Mouse (Mus musculus) layer of hippocampus, adult 8-10 months (tissue): ENCODE measurements at regions not wholly inside any gene's neighbourhood (a gene's known extent, or its start where the extent isn't known, plus 50 kb on each side); places are given as distances from the start of the nearest gene placed in this dataset.
A peak's percentile ranks its signal among the peaks of the same experiment; 100 is the strongest.
"Not testable (repeated sequence)": the region's sequence is repeated elsewhere in the genome, so short reads cannot be mapped to it uniquely, and the experiment has no call there.

Experiments
- DNase-seq, 2 experiments: peaks; one replicate each; pipeline ENCODE4 v3.0.0; 2022; ENCODE audit warnings: low spot score in 2 of 2

- DNase-seq = no peak
Measured at GRCm38 (mm10) chr4:153164810-153165209, 317.8 kb downstream of the Ajap1 start.

GRCm38 (mm10) chr4:153160115-153160514 lies 322.5 kb downstream of the Ajap1 start:
- DNase-seq = no peak

- no peak for DNase-seq
Measured at GRCm38 (mm10) chr4:153157572-153157971, 325.0 kb downstream of the Ajap1 start.

GRCm38 (mm10) chr4:153152923-153153322 lies 329.7 kb downstream of the Ajap1 start:
- DNase-seq = not testable (repeated sequence)

- no peak for DNase-seq
Measured at GRCm38 (mm10) chr4:153133147-153133546, 349.5 kb downstream of the Ajap1 start.

- DNase-seq = peak; percentile 22 to 63
Measured at GRCm38 (mm10) chr4:153129345-153129744, 353.3 kb downstream of the Ajap1 start.

- DNase-seq = no peak
Measured at GRCm38 (mm10) chr4:153128162-153128561, 354.4 kb downstream of the Ajap1 start.

- DNase-seq = no peak
Measured at GRCm38 (mm10) chr4:153120480-153120879, 362.1 kb downstream of the Ajap1 start.

GRCm38 (mm10) chr4:153119647-153120102 lies 362.9 kb downstream of the Ajap1 start:
- no peak for DNase-seq

GRCm38 (mm10) chr4:153118824-153119646 lies 363.6 kb downstream of the Ajap1 start:
- no peak for DNase-seq

- DNase-seq = no peak
Measured at GRCm38 (mm10) chr4:153114998-153115397, 367.6 kb downstream of the Ajap1 start.

GRCm38 (mm10) chr4:153113577-153113976 lies 369.0 kb downstream of the Ajap1 start:
- no peak for DNase-seq

- DNase-seq = peak; percentile 37 to 51
Measured at GRCm38 (mm10) chr4:153110291-153110746, 372.3 kb downstream of the Ajap1 start.

- DNase-seq = no peak
Measured at GRCm38 (mm10) chr4:153098591-153098990, 384.0 kb downstream of the Ajap1 start.

GRCm38 (mm10) chr4:153097601-153098000 lies 385.0 kb downstream of the Ajap1 start:
- DNase-seq = no peak

GRCm38 (mm10) chr4:153093129-153093528 lies 389.5 kb downstream of the Ajap1 start:
- DNase-seq = no peak

- DNase-seq = no peak
Measured at GRCm38 (mm10) chr4:153082166-153082565, 400.4 kb downstream of the Ajap1 start.

GRCm38 (mm10) chr4:153074590-153074989 lies 408.0 kb downstream of the Ajap1 start:
- no peak for DNase-seq

- DNase-seq = no peak
Measured at GRCm38 (mm10) chr4:153070190-153070745, 412.3 kb downstream of the Ajap1 start.

- DNase-seq = no peak
Measured at GRCm38 (mm10) chr4:153068484-153069033, 414.1 kb downstream of the Ajap1 start.

GRCm38 (mm10) chr4:153064021-153064605 lies 418.5 kb downstream of the Ajap1 start:
- DNase-seq = no peak

- no peak for DNase-seq
Measured at GRCm38 (mm10) chr4:153063402-153063801, 419.2 kb downstream of the Ajap1 start.
